Mouse (Mus musculus) megakaryocyte, embryonic 14.5 days (primary cell): ENCODE results near the gene Klhl42. TPM values are rescaled to one million over a fixed set of nuclear protein-coding genes. Genes with fewer than 3 reads are reported as not detected.

Experiments used
- H3K27me3 ChIP-seq: replicated peaks from 2 replicates; pipeline ENCODE3; 2012; ENCODE audit warnings: inconsistent platforms
- H3K36me3 ChIP-seq: replicated peaks from 2 replicates; pipeline ENCODE3; 2012; ENCODE audit warnings: low read length, inconsistent platforms, mixed read lengths
- H3K4me1 ChIP-seq: 2 replicates; pipeline ENCODE4 v1.6.1; 2012; ENCODE audit warnings: inconsistent platforms
- H3K4me3 ChIP-seq: replicated peaks from 2 replicates; pipeline ENCODE3; 2012; ENCODE audit warnings: moderate library complexity, mild to moderate bottlenecking, inconsistent platforms
- H3K9me3 ChIP-seq: 2 replicates; pipeline ENCODE4 v1.6.1; 2012; ENCODE audit warnings: inconsistent platforms
- FLI1 ChIP-seq: IDR thresholded peaks from 2 replicates; pipeline ENCODE4 v1.6.1; 2012; ENCODE audit warnings: low read length, inconsistent platforms, mixed read lengths
- GATA1 ChIP-seq: IDR thresholded peaks from 3 replicates; pipeline ENCODE4 v1.6.1; 2012; ENCODE audit warnings: mixed read lengths, low read length, inconsistent platforms, borderline replicate concordance
- polyA plus RNA-seq: library from polyadenylated mRNA; stranded (reverse); fragments of >175 nt; gene quantifications from 2 replicates; pipeline ENCODE4 v1.2.3, GENCODE M21; 2012; ENCODE audit warnings: low replicate concordance; ENCODE audit not compliant: insufficient read depth

The Klhl42 gene
- polyA plus RNA-seq, 1 experiment: 1.7 TPM

DNA sequence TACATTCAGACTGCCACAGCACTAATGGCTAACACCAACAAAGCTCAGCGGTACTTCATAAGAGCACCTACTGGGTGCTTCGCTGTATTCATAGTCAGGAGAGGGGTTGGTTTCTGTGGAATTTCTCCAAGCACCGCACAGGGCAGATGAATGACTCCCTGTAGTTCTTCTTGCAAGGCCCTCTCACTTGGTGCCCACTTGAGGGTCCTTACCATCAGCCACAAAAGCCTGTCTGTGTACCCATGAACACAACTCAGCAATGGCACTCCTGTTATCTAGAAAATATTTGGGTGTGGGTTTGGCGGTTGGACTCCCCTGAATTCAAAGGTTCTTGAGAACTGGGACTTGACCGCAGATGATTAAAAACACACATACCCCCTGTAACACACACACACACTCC is 53.5 kb downstream of the Klhl42 start:
- Histone ChIP-seq H3K27me3 (peaks cover 4% of the 10 kb centered on the region), H3K4me3 (no peak overlapping the region), H3K9me3 (peaks cover 11% of the 10 kb centered on the region; the same call in 1 of the 2 replicates), H3K36me3 (no peaks in the 10 kb centered on the region), H3K4me1 (peaks cover 12% of the 10 kb centered on the region)
- TF ChIP-seq GATA1 (no peak), FLI1 (no peak)

DNA sequence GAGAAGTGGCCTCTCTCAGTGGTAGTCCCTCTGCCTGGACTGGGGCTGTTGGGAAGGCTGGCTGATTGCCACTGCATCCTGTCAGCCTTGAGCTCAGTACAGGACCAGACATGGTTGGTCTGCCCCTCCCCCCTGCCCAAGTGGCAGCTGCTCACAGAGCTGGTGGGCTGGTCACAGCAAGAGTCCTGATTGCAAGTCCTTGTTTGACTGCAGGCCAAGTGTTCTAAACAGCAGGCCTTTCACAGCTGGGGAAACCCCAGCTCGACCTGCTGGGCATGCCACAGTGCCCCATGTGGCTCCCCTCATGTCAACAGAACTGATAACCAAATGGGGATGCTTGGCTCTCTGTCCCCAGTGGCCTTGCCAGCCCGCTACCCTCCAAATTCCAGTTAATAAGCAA is 54.1 kb downstream of the Klhl42 start:
- TF ChIP-seq FLI1: no peak
- TF ChIP-seq GATA1: no peak
- H3K36me3 ChIP-seq: no peaks in the 10 kb centered on the region
- no peak overlapping the region for H3K4me3 ChIP-seq
- H3K9me3 ChIP-seq: peaks cover 12% of the 10 kb centered on the region; the same call in 1 of the 2 replicates
- H3K27me3 ChIP-seq: peaks cover 4% of the 10 kb centered on the region
- H3K4me1 ChIP-seq: peaks cover 9% of the 10 kb centered on the region

DNA sequence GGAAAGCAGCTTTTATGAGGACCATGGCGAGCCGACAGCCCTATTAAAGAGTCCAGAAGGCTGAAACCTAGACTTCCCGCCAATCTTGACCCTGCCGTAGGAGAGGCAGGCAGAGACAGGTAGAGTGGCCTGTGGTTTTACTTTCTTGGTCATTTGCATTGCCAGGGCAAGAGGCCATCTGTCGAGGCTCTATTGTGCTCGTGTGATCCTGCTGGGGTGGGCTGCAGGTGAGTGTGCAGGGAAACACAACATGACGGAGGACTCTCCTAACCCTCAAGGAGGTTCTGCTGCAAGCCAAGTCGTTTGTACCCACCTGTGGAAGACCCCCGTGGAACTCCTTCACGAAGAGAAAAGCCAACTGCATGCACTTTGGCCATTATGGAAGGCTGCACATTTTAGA is 54.6 kb downstream of the Klhl42 start:
- Histone ChIP-seq H3K27me3 (peaks cover 4% of the 10 kb centered on the region), H3K9me3 (peaks cover 12% of the 10 kb centered on the region; the same call in 1 of the 2 replicates), H3K4me3 (no peak overlapping the region), H3K36me3 (no peaks in the 10 kb centered on the region), H3K4me1 (peaks cover 9% of the 10 kb centered on the region)
- no peak for TF ChIP-seq GATA1
- TF ChIP-seq FLI1: no peak

DNA sequence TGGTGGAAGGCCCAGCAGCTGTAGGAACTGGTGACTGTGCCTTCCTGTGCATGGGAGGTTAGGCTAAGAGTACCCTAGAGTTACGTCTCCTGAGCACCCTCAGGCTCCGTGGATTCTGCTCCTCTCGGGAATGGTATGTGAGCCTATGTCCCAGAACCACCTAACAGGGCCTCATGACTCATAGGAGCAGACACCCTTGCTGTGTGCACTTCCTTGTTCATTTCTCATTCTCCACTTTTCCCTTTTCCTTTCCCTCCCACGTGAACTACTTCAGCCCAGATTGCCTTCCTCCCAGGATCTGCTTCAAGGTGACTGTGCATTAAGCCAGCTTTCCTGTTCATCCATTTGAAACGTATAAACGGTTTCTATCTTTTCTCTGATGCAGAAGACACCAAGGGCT is 59.9 kb downstream of the Klhl42 start:
- no peak for TF ChIP-seq FLI1
- no peak for TF ChIP-seq GATA1
- no peak overlapping the region for H3K4me3 ChIP-seq
- H3K9me3 ChIP-seq: 0 out of 2 replicates have a peak, but pooled peaks cover 12% of the 10 kb centered on the region
- H3K27me3 ChIP-seq: no peaks in the 10 kb centered on the region
- H3K4me1 ChIP-seq: peaks cover 13% of the 10 kb centered on the region
- H3K36me3 ChIP-seq: no peaks in the 10 kb centered on the region

DNA sequence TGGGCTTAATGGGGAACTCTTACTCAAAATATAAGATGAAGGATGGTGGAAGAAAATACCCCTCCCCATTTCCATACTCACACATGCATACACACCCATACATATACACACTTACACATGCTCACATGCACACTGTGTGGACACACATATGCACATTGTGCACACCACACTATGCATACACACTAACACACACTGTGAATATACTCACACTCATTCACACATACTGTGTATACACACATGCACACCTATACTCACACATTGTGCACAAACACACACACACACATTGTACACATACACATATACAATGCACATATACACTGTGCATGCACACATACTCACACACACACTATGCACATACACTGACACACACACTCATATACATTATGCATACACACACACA is 60.7 kb downstream of the Klhl42 start:
- Histone ChIP-seq H3K4me1 (peaks cover 13% of the 10 kb centered on the region), H3K9me3 (0 out of 2 replicates have a peak, but pooled peaks cover 14% of the 10 kb centered on the region), H3K4me3 (peak overlapping the region; percentile 11), H3K36me3 (no peaks in the 10 kb centered on the region), H3K27me3 (no peaks in the 10 kb centered on the region)
- TF ChIP-seq FLI1 (no peak), GATA1 (no peak)

DNA sequence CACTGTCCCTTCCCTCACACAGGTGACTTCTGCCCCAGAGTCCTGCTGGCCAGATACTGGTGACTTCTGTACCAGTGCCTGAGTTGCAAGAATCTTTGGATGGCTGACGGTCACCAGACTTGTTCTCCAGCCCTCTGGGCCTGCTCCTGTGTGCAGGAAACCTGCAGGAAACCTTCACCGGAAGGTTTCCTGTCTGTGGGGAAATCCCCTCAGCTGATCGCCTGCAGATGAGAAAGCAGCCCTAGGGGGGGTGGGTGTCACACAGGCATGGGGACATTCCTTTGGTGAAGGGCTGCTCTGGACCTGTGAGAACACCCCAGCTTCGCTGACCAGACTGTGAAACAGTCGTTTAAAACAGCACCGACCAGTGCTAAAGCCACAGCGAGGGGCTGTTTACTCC is 63.9 kb downstream of the Klhl42 start:
- TF ChIP-seq FLI1 (no peak), GATA1 (no peak)
- H3K36me3 ChIP-seq: no peaks in the 10 kb centered on the region
- H3K9me3 ChIP-seq: peaks cover 9% of the 10 kb centered on the region
- H3K4me1 ChIP-seq: peaks cover 10% of the 10 kb centered on the region
- H3K27me3 ChIP-seq: no peaks in the 10 kb centered on the region
- H3K4me3 ChIP-seq: no peak overlapping the region

DNA sequence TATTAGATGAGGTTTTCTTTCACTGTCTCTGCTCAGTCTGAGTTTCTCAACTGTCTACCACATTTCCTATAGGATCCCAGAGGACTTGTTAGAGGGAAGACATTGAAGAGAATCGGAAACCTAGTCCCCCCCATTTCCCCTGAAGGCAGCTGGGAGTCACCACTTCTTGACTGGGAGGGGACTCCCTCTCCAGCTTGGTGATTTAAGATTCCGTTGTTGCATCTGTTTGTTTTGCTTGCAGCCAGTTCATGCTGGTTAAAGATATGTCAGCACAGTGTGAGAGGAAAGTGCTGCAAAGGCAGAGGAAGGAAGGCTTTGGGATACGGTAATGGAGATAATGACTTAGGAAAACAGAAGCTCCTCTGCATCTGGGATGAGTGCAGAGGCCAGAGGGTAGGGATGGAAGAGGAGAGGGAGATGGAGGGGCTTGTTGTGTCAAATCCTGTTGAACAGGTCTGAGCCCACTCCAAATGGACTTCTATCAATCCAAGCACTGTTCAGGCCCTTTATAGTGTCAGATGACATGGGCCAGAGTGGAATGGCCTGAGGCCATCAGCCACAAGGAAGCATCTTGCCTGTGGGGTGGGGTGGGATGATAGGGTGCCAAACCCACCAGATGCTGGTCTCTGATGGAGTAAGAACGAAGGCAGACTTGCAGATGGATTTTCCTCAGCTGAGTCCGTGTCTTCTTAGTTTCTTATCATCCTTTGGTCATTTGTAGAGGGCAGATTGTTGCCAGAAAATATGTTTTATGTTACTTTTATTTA is 70.8 kb downstream of the Klhl42 start:
- Histone ChIP-seq H3K27me3 (no peaks in the 10 kb centered on the region), H3K4me3 (peak overlapping the region; percentile 38), H3K4me1 (peaks cover 17% of the 10 kb centered on the region), H3K36me3 (no peaks in the 10 kb centered on the region), H3K9me3 (peaks cover 13% of the 10 kb centered on the region)
- TF ChIP-seq FLI1 (no peak), GATA1 (no peak)

Other genes starting within 250 kb of the Klhl42 start
- gene Smco2, start 241.3 kb upstream of the Klhl42 start, polyA plus RNA-seq: not detected in 2 replicates
- 1.7 and 3.4 TPM in 2 replicates for gene Ppfibp1, start 202.9 kb upstream of the Klhl42 start, polyA plus RNA-seq
- gene 1700034J05Rik, start 137.0 kb upstream of the Klhl42 start, polyA plus RNA-seq: not detected in 2 replicates
- not detected in 2 replicates for gene Rep15, start 58.8 kb upstream of the Klhl42 start, polyA plus RNA-seq
- gene Mrps35, start 48.6 kb upstream of the Klhl42 start, polyA plus RNA-seq: 2.7 and 7.0 TPM in 2 replicates
- not detected in 2 replicates for gene Mansc4, start 4.3 kb upstream of the Klhl42 start, polyA plus RNA-seq
- gene Pthlh, start 172.8 kb downstream of the Klhl42 start, polyA plus RNA-seq: not detected in 2 replicates